Mouse (Mus musculus): Measurements from ENCODE around the gene Gpr34.

Gpr34 gene

DNA sequence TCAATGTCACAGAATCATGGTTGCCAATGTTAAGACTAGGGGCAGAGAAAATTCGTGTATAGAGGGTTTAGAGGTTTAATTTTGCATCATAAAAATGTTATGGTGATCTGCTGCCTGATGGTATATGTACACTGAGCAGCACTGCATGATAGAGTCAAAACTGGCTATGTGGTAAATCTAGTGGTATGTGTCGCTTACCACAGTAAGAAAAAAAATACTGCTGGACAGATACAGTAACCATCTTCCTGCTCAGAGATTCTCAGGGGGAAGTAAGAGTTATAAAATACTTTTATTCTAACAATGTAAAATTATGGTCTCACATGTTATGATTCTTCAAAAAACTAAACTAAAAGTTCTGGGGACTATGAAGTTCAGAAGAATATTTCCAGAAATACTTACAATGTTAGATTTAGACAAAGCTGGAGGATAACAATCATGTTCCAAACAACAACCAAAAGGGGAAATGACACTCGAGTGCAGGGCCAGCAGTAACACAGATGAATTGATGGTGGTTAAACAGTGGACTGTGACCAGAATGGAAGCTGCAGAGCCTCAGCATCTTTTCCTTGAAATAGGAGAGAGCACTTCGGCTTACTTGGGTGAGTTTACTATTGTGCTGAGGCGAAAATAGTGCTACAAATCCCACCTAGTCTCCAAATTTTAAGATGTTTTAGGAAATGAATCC is at the start of gene Gpr34:
TSS of gene Gpr34 (plus strand) at position 491 of the 685 bp plus-strand sequence.
- DNase-seq: no peak

DNA sequence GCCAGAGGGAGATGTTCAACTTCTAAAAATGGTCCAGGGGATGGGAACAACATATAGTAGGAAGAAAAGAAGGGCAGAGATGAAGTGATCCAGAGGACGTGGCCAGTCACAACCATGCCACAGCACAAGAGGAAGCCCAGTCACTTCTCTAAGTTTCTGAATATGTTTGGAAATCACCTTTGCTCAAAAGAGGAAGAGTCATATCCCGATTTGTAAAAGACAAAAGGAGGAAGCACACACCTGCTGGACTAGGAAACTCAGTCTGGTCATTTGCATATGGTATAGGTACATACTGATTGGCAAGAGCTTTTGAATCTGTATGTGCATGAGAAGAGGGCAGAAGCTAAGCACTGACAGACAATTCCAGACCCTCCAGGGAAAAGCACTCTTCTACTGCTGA is 32.5 kb upstream of the Gpr34 start:
- DNase-seq: no peak

DNA sequence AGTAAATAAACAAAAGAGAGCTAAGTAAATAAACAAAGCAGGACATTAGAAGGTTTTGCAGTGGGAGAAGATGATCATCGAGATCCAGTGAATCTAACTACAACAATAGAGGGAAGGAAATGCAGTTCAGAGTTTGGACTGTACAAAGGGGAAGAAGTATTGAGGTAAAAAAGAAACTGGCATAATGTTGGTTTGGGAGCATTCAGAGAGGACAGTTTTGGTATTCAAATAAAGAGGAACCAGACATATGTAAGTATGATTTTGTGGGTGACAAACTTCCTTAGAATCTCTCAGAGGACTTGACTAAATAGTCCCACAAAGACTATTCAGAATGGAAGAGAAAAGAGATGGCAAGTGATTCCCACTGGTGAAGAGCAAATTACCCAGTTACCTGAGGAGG is 31.9 kb upstream of the Gpr34 start:
- no peak for DNase-seq

DNA sequence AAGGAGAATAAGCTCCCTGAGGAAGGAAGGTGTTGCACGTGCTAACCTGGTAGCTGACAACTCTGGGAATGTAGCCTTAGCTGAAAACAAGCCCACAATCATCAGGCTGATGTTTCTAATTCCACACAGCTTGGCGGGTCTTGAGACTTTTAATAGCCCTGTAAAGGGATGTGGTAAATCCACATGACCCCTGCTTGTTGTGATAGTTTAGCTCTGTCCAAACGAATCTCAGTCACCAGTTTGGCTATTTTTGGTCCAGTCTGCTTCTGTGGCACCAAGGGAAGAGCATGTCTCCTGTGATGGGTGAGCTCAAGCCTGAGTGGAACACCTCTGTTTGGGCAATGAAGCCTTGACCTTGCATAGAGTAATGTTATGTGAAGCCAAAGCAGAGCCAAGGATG is 25.1 kb upstream of the Gpr34 start:
- DNase-seq: no peak

DNA sequence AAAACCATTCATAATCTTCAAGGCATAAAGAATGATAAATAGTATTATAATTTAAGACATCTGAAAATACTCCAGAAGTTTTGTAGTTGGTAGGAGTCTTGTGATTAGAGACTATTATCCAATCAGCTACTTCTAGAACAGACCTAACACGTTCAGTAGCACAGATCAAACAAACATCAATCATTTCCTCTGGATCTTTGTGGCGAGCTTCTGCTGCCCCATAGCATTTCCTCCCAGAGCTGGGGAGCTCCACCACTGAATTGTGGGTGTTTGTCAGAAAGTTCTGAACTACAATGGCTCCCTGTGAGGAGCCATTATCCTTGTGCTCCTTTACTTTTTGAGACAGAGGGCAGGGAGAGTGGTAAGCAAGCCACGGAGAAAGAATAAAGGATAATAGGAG is 24.1 kb upstream of the Gpr34 start:
- no peak for DNase-seq

DNA sequence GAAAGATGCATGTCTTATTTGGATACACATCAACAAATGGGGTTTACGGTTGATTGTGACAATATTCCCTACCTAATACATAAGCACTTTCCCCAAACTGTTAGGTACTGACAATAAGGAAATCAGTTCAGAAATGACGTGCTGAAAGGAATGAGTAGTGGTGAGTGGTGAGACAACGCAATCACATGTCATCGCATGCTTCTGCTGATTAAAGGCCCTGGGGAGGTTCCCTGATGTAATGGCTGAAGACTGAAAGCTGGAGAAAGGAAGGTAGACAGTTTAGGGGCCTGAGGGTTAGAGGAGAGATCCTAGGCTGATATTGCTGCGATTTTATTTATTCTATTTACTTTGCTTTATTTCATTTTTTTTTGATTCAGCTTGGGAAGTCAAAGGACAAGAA is 20.8 kb upstream of the Gpr34 start:
- DNase-seq: no peak

DNA sequence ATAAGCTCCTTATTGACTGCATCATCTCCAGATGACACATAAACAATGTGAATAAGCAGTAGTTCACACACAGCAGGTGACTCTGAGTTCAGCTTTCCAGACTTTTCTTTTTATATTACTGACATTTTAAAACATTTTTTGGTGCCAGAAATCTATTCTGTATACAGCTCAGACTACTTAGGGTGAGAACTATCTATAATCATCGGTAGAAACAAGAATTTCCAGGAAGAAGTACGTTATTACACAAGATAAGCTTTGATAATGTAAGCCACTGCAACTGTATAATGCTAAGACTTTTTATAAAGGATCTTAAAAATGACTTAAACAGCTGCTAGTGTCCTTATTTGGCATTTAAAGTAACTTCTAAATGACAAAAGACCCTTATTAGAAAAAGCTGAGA is 19.8 kb upstream of the Gpr34 start:
- DNase-seq: no peak

DNA sequence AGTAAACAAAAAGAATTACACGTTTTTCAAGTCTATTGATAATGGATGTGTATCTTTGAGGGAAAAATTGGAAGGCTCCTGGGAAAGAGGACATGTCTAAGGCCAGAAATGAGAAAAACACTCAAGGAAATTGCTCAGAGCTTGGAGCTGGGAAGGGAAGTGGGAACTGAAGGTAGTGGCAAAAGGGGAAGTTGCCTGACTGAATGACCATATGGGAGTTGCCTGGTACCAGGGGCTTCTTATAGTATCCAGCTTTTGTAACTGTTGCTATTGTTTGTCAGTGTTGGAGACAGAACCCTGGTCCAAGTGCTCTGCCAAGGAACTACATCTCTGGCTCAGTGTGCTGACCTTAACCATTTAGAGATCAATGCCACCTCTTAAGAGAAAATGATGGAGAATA is 15.2 kb upstream of the Gpr34 start:
- DNase-seq: no peak

DNA sequence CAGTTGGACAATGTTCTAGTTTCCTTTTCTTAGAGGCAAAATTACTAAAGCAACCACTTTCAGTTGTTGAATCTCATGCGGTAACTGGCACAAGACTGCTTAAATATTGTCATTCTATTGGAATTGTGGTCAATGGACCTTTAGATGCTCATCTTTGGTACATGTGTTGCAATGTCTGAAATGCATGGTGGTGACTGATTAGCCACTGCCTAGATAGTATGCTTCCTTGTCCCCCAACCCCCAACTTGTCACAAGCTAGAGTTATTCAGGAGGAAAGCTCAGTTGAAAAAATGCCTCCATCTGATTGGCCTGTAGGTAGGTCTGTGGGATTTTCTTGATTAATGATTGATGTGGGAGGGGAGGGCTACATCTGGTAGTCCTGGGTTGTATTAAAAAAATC is 14.6 kb upstream of the Gpr34 start:
- DNase-seq: no peak

DNA sequence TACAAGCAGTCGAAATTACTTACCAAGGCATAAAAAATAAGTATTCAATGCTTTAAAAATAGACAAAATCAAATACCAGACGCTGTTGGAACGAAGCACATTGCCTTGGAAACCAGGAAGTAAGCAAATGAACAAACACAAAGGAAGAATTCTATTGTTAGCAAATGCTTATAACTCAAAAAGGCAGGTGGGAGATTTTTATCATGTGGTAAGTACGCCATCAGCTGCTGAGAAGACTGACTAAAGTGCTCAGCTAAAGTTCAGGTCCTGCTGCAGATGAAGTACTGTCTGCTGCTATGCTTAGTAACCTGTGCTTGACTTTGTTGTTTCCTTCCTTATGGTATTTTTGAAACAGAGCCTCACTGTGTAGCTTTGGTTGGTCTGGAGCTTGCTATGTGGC is 13.4 kb upstream of the Gpr34 start:
- no peak for DNase-seq

DNA sequence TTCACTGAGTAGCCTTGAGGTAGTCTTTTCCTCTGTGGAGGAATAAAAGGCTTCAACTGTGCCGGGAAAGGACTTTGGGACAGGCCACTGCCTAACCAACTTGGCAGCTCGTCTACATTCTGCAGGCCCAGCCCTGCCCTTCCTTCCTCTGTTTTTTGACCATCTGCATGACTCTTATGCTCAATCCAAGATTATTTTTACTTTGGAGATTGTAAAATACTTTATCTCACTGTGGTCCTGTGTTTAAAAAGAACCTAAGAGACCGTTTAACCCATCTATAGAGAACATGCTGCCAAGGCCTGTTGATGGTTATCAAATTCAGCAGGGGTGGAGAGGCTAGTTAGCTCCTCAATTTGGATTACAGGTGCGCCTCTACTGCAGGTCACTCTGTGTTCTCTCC is 10.4 kb upstream of the Gpr34 start:
- DNase-seq: no peak

DNA sequence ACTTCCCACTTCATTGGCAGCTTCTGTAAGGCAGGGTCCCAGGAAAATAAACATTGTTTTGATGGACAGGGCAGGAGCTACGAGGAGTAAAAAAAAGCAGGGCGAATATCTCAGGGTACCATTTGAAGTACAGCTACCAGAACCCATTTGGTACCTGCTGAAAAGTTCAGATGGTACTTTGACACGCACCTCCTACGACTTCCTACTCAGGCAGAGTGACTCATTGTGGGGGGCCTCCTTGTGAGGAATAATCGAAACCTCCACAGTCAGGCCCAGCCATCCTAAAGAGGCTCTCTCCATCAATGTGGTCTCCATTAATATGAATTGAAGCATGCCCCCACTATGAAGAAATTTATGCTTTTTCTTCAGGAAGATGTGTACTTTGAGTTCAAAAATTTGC is 9.2 kb upstream of the Gpr34 start:
- no peak for DNase-seq

DNA sequence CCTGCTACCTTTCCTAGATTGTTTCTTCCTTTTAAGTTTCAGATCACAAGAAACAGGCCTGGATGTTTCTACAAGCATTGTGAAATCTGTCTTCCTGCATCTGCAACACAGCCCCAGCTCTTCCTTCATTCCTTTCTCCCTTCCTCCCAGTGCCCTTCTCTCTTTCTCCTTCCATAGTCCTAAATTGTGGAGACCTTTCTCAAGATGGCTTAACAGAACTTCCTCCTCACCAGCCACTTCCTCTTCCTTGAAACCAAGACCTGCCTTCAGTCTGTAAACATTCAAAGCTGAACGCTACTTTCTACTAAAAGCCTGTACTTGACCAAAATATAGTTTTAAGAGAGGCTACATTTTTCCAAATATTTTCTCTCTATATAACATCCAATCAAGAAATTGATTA is 4.5 kb downstream of the Gpr34 start:
- no peak for DNase-seq

DNA sequence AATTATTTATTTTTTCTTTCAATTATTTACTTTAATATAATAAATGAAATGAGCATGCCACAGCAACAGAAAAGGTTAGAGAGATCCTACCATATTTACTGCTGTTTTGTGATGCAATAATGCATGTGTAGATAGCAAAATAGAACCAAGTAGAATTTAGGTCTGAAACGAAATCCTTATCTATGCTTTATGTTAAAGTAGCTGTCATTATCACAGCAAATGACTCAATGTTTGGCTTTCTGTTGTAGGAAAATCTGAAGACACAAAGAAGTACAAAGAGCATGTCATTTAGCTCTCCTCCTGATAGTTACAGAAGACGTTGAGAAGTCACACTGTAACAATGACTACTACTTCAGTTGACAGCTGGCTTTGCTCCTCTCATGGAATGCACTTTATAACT is 7.0 kb downstream of the Gpr34 start:
- no peak for DNase-seq

DNA sequence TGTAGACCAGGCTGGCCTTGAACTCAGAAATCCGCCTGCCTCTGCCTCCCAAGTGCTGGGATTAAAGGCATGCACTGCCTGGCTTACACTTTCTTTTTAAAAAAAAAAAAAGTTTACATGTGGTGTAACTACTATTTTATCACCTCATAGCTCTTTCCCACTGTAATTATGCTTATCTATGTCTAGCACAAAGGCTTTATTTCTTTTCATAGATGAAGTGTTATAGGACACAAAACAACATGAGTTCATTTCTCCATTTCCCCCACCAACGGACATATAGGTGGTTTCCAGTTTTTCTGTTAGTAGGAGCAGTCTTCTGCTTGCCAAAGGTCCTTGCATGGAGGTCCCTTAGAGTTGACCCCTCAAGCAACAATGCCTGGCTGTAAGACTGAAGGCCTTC is 20.0 kb downstream of the Gpr34 start:
- no peak for DNase-seq

DNA sequence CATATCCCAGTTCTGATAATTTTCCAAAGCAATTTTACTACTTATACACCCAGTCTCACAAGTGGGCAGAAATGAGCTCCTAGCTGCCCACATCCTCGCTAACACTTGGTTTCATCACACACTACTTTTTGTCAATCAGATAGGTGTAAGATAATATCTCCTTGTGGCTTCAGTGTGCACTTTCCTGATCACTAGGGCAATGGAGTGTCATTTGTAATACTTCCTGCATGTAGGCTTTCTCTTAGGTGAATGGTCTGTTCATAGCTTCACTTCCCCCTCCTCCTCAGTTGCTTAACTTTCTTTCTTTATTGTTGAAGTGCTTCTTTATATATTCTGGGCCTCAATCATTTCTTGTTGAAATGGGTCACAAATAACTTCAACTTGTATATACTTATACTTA is 20.4 kb downstream of the Gpr34 start:
- no peak for DNase-seq

DNA sequence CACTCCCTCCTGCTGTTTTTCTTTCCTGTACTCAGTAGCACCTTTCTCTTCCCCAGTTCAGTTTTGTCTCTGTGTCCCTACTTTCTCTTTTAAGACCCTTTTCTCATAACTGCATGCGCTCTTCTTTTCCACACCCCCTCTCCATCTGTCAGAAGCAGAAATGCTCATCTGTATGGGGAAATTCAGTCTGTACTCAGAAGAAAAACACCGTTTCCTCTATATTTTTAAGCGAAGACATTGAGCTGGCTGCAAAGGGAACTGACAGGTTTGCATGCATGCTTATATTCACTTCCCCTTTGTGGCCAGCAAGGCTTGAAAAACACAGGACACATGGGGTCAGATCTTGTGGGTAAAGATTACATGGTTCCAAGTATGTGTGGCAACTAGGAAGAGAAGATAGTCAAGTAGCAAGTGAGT is 23.1 kb downstream of the Gpr34 start:
- no peak for DNase-seq

DNA sequence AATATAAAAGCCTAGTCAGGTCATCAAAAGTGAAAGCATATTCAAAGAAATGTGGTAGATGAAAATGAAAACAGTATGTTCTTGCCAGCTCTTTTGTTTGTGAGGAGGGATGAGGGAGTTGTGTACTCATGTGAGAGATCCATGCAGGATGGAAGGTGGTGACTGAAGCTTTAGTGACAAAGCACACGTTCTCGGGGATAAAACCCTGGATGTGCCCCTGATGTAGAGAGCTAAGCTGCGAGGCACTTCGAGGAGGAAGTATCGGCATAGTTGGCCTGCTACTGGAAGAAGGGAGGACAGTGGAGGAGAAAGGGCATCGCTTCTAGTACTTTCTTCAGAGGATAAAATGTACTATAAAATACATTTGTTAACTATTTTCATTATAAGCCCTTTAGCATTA is 24.0 kb downstream of the Gpr34 start:
- DNase-seq: no peak

DNA sequence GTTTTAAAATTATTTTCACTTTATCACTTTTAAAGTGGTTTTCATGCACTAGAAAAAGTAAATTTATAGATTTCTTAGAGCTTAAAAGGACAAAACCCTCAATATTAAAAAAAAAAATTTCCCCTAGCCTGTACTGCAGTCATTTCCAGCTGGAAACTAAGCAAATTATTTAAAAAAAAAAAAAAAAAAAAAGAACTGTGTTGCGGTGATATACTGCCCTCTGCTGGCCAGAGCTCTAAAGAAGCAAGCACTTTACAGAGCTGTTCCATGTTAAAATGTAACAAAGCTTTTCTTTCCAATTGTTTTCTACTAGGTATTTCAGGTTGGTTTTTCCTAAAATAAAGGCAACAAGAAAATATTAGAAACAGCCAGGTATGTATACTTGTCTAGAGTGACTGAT is 24.8 kb downstream of the Gpr34 start:
- peak; percentile 44 to 61 for DNase-seq

DNA sequence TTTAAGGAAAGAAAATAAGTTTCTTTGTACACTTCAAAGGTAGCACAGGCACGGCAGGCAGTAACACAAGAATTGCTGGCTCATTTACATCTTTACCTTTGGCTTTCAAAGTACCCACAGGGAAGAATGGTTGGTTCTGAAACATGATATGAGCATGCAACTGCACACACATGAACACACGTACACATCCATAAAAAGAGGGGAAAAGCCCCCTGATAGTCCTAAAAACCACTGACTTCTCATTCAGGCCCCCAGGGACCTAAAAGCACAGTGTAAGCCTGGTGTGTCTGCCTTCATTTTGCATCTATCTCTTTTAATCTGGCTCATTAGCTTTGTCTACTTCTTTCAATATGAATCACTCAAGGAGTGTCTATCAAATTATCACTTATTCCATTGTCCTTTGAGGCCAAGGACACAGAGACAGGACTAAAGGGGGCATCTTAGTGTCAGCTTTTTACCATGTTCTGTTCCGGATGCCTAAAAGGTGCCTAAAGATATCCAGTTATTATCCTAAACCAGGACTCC is 26.8 kb downstream of the Gpr34 start:
- DNase-seq: no peak

DNA sequence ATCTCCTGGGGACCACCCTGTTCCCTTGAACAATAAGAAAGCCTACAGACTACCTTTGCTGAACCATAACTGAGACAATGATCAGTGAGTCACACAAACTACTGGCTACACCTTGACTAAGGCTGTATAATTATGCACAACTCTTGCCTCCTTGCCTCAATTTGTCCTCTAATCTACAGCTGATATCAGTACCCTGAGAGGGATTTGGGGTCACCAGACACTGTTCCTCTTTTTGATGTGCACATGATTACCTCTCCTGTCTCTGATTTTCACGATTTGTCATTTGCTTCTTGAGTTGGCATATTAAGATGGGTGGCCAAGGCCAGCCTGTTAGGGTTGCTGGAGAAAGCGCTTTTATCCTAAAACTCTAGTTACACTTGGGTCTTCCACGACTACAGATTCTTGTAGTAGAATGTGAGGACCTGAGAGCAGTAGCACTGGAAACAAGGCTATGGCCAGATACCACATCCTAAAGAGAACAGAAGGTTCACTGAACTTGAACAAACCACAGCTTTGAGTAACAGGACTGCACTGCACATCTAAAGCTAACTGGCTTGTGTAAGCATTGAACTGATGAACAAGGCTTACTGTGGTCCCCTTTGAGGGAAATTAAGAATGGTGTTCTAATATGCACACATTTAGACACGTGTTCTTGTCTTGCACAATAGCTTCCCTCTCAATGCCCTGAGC is 27.5 kb downstream of the Gpr34 start:
- no peak for DNase-seq

DNA sequence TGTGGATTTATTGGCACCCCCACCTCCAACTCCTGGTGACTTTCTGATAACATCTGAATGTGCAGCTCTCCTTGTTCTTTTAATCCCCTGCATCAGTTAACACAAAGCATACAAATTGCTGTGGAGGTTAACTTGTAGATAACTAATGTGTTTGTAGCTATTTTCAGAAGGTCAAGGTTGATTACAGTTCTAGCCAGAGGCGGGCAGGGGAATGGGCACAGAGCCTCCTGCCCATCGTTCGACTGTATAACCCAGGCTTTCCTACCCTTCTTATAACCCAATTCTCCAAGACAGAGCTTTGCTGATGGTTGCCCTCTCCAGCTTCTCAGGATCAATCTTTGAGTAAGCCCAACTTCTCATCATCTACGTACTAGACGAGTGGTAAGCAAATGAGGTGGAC is 29.2 kb downstream of the Gpr34 start, which contains the start of gene Gpr82:
TSS of gene Gpr82 (plus strand) at position 301 of the 400 bp plus-strand sequence.
- DNase-seq: no peak

DNA sequence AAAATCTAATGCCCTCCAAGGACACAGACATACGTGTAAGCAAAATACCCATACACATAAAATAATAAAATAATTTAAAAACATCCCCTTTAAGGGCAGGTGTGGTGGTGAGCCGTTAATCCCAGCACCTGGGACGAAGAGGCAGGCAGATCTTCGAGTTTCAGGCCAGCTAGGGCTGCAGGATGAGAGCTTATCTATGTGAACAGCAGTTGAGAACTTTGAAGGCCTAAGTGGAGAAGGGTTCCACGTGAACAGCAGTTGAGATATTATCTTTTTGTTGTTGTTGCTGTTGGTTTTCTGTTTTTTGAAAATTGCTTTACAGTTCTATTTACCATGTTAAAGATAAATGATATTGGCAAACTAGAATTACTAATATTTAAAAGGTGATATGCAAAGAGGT is 37.0 kb downstream of the Gpr34 start:
- no peak for DNase-seq

DNA sequence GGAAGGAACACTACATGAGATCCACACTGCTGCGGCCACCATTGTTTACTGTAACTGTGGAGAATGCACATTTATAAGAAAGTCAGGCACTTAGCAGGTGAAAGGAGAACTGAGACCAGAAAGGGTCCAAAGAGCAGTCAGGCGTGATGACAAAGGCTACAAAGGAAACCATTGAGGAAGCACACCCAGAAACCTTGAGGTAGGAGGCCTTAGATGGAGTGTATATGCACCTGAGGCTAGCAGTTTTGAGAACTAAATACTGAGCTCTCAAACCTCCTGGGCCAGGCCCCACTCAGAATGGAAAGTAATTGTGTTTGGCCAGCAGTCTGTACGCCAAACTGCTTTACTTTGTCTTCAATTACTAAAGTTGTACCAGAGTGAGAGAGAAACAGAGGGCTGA is 38.5 kb downstream of the Gpr34 start:
- no peak for DNase-seq

DNA sequence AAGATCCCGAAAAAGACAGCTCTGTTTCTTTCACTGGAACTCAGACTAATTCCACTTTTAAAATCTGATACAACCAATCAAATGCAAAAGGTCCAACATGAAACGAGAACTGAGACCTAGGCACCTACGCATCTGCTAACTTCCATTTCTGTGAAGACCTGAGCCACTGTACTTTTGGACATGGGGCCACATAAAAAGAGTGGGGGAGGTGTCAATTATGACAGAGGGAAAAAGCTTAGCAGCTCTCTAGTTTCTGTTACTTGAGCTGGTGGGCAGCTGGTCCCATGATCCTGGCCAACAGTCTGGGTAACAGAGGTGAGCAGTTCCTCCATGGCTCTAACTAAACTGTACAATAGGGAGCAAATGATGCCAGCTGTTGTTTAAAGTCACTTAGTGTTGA is 41.1 kb downstream of the Gpr34 start:
- DNase-seq: no peak
